Mouse (Mus musculus) adrenal gland, postnatal 25 days (tissue): ENCODE data around the gene Mier2. TPM values are rescaled to one million over a fixed set of nuclear protein-coding genes. Genes with fewer than 3 reads are reported as not detected.

Experiments used
- DNase-seq: peaks from one replicate; pipeline ENCODE4 v3.0.0; 2021; ENCODE audit warnings: mixed read lengths
- total RNA-seq: library from RNA; stranded (reverse); gene quantifications from 2 replicates; pipeline ENCODE4 v1.2.3, GENCODE M21; 2021

The Mier2 gene
- total RNA-seq, 1 experiment from 2014 or later: 46.1 TPM

- no peak for DNase-seq
Observed at GRCm38 (mm10) chr10:79574796-79575195, 19.8 kb upstream of the Mier2 start.

GRCm38 (mm10) chr10:79574350-79574749, 19.4 kb upstream of the Mier2 start:
- DNase-seq: no peak

GRCm38 (mm10) chr10:79573611-79574010, 18.6 kb upstream of the Mier2 start:
- no peak for DNase-seq

- DNase-seq: no peak
Observed at GRCm38 (mm10) chr10:79571314-79571713, 16.3 kb upstream of the Mier2 start.

- no peak for DNase-seq
Observed at GRCm38 (mm10) chr10:79569921-79570320, 14.9 kb upstream of the Mier2 start.

GRCm38 (mm10) chr10:79559716-79560115, 4.7 kb upstream of the Mier2 start:
- no peak for DNase-seq

- DNase-seq: no peak
Observed at GRCm38 (mm10) chr10:79557496-79557895, 2.5 kb upstream of the Mier2 start.

- no peak for DNase-seq
Observed at GRCm38 (mm10) chr10:79556951-79557350, 2.0 kb upstream of the Mier2 start.

GRCm38 (mm10) chr10:79555238-79555724, 282 bp upstream of the Mier2 start:
- DNase-seq: no peak

GRCm38 (mm10) chr10:79553691-79554090, 1.3 kb downstream of the Mier2 start:
- no peak for DNase-seq

GRCm38 (mm10) chr10:79553176-79553575, 1.8 kb downstream of the Mier2 start:
- no peak for DNase-seq

GRCm38 (mm10) chr10:79552531-79552930, 2.5 kb downstream of the Mier2 start:
- DNase-seq: no peak

- DNase-seq: no peak
Observed at GRCm38 (mm10) chr10:79550366-79550765, 4.6 kb downstream of the Mier2 start.

- DNase-seq: no peak
Observed at GRCm38 (mm10) chr10:79548971-79549723, 5.9 kb downstream of the Mier2 start.

- no peak for DNase-seq
Observed at GRCm38 (mm10) chr10:79548546-79548945, 6.5 kb downstream of the Mier2 start.

GRCm38 (mm10) chr10:79547148-79547675, 7.8 kb downstream of the Mier2 start:
- DNase-seq: no peak

- DNase-seq: no peak
Observed at GRCm38 (mm10) chr10:79546483-79546882, 8.5 kb downstream of the Mier2 start.

- DNase-seq: no peak
Observed at GRCm38 (mm10) chr10:79545891-79546290, 9.1 kb downstream of the Mier2 start.

- DNase-seq: no peak
Observed at GRCm38 (mm10) chr10:79544631-79545030, 10.4 kb downstream of the Mier2 start.

GRCm38 (mm10) chr10:79543884-79544597, 11.0 kb downstream of the Mier2 start:
- peak; percentile 44 for DNase-seq

- no peak for DNase-seq
Observed at GRCm38 (mm10) chr10:79542171-79542570, 12.8 kb downstream of the Mier2 start.

- no peak for DNase-seq
Observed at GRCm38 (mm10) chr10:79541522-79541921, 13.5 kb downstream of the Mier2 start.

GRCm38 (mm10) chr10:79540746-79541145, 14.3 kb downstream of the Mier2 start:
- DNase-seq: no peak
